Mouse (Mus musculus) kidney, adult 8-10 months (tissue): ENCODE results near the gene Rab34.

Source experiments
- DNase-seq, 2 experiments: peaks; one replicate each; pipeline ENCODE4 v3.0.0; 2022

Gene Rab34

GRCm38 (mm10) chr11:78215709-78216317 is 27.6 kb downstream of the Rab34 start:
- DNase-seq, result no peak

DNA sequence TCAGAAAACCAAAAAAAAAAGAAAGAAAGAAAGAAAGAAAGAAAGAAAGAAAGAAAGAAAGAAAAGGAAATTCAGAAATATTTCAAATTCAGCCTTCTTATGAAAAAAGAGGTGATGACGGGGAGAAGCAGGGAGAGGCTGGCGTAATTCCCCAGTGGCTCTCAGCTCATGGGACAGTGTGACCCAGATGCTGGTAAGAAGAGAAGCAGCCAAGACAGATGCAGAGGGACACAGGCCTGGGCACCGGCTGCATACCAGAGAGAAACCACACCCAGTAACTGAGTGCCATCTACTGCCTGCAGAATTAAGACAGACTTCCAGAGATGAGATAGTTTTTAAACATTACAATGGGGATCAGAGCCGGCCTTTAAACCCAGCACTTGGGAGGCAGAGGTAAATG is 35.4 kb downstream of the Rab34 start:
- DNase-seq, result no peak

DNA sequence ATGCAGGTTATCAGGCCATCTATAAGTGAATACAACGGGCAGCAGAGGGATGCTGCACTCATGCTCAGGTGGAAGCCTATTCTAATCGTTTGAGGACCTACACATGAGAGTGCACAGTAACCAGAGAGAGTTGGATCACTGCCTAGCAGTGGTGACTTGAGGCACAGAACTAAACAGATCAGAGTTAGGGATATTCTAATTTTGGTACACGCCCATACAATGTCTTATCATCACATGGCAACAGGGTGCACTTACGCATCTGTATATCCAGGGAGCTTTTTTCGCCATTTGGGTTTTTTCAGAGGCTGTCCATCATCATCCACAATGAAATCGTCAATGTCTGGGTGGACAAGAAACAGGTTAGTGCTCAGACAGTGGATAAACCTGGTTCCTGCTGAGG is 43.3 kb downstream of the Rab34 start:
- no peak for DNase-seq

DNA sequence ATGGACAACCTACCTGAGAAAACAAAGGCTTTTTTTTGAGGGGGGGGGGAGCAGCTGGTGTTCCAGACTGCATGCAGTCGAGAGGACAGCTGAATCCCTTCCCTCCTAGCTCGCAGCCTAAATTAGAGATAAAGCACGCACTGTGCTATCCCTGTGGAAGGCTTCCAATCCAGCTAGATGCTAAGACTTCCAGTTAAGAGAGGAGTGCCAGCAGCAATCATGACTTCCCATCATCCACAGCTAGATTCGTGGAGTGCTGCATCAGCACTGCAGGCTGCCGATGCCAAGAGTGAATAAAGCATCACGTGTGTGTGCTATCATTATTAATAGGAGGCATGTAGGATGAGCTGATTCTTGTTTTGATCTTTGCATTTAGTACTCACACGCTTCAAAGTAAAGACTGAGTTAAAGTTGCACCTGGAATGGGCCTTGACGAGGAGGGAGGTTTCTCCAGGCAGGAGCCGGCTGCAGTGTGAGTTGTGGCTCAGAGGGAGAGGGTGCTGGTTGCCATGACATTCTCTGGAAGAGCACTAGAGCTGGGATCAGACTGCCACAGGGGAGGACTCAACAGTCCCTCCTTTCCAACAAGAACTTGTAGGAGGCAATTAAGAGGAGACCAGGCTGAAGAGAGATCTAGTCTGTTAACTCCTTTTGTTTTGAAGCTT is 52.1 kb downstream of the Rab34 start:
- no peak for DNase-seq
